Mouse (Mus musculus): ENCODE results near the gene Speer4f1. TPM values are rescaled to one million over a fixed set of nuclear protein-coding genes. Genes with fewer than 3 reads are reported as not detected.
"Not testable (repeated sequence)": the region's sequence is repeated elsewhere in the genome, so short reads cannot be mapped to it uniquely, and the experiment has no call there.

Speer4f1 gene
- polyA plus RNA-seq (2014; fragmentation: Nextera tagmentation; extraction: Ambion mirVana) = not detected in 2 replicates

GRCm38 (mm10) chr5:17475798-17476197, at the start of gene Speer4f1:
TSS of gene Speer4f1 (plus strand) at chr5:17476098.
- not testable (repeated sequence) for H3K4me3 ChIP-seq (ENCODE audit: low read depth, low read length); H3K36me3 ChIP-seq (ENCODE audit: control insufficient read depth, insufficient read depth, low read length); H3K4me2 ChIP-seq (ENCODE audit: low read length); H3K27ac ChIP-seq (ENCODE audit: low read depth); H3K4me1 ChIP-seq (replicated peaks; ENCODE audit: control insufficient read depth, insufficient read depth, low read length); H3K9me3 ChIP-seq (ENCODE audit: control insufficient read depth, low read length); H3K27me3 ChIP-seq (replicated peaks; ENCODE audit: control insufficient read depth, insufficient read depth, low read length); DNase-seq (ENCODE audit: low spot score); ATAC-seq (replicated peaks; ENCODE audit: low FRiP score, low TSS enrichment, low read depth); H3K9ac ChIP-seq (ENCODE audit: low read length)
- WGBS = 86% methylated on average over 1 of the region's 1 CpGs

- H3K27ac ChIP-seq (ENCODE audit: low read depth) = no peak overlapping the region
- ATAC-seq (replicated peaks; ENCODE audit: low FRiP score, low TSS enrichment, low read depth) (no peak), DNase-seq (ENCODE audit: low spot score) (no peak)
- H3K4me3 ChIP-seq (ENCODE audit: low read depth, low read length) = no peak overlapping the region
- 76% methylated on average over 1 of the region's 1 CpGs for WGBS
- H3K36me3 ChIP-seq (ENCODE audit: control insufficient read depth, insufficient read depth, low read length) = no peaks in the 10 kb centered on the region
- no peak overlapping the region for H3K4me2 ChIP-seq (ENCODE audit: low read length)
- H3K9me3 ChIP-seq (ENCODE audit: control insufficient read depth, low read length) = no peaks in the 10 kb centered on the region
- no peak overlapping the region for H3K9ac ChIP-seq (ENCODE audit: low read length)
- no peaks in the 10 kb centered on the region for H3K4me1 ChIP-seq (replicated peaks; ENCODE audit: control insufficient read depth, insufficient read depth, low read length)
- no peaks in the 10 kb centered on the region for H3K27me3 ChIP-seq (replicated peaks; ENCODE audit: control insufficient read depth, insufficient read depth, low read length)
Measured at GRCm38 (mm10) chr5:17426930-17427329, 49.0 kb upstream of the Speer4f1 start.

- Histone ChIP-seq H3K4me3 (ENCODE audit: low read depth, low read length) (no peak overlapping the region), H3K36me3 (ENCODE audit: control insufficient read depth, insufficient read depth, low read length) (no peaks in the 10 kb centered on the region), H3K4me1 (replicated peaks; ENCODE audit: control insufficient read depth, insufficient read depth, low read length) (no peaks in the 10 kb centered on the region), H3K4me2 (ENCODE audit: low read length) (no peak overlapping the region), H3K27ac (ENCODE audit: low read depth) (no peak overlapping the region), H3K9ac (ENCODE audit: low read length) (no peak overlapping the region), H3K9me3 (ENCODE audit: control insufficient read depth, low read length) (no peaks in the 10 kb centered on the region), H3K27me3 (replicated peaks; ENCODE audit: control insufficient read depth, insufficient read depth, low read length) (no peaks in the 10 kb centered on the region)
- 88% methylated on average over 3 of the region's 3 CpGs for WGBS
- DNase-seq (ENCODE audit: low spot score) = no peak
- ATAC-seq (replicated peaks; ENCODE audit: low FRiP score, low TSS enrichment, low read depth) = no peak
Measured at GRCm38 (mm10) chr5:17434721-17435120, 41.2 kb upstream of the Speer4f1 start.

GRCm38 (mm10) chr5:17436209-17436608, 39.7 kb upstream of the Speer4f1 start:
- no peaks in the 10 kb centered on the region for H3K27me3 ChIP-seq (replicated peaks; ENCODE audit: control insufficient read depth, insufficient read depth, low read length)
- H3K27ac ChIP-seq (ENCODE audit: low read depth) = no peak overlapping the region
- ATAC-seq (replicated peaks; ENCODE audit: low FRiP score, low TSS enrichment, low read depth) (no peak), DNase-seq (ENCODE audit: low spot score) (no peak)
- no peak overlapping the region for H3K9ac ChIP-seq (ENCODE audit: low read length)
- no peaks in the 10 kb centered on the region for H3K9me3 ChIP-seq (ENCODE audit: control insufficient read depth, low read length)
- H3K4me3 ChIP-seq (ENCODE audit: low read depth, low read length) = no peak overlapping the region
- no peaks in the 10 kb centered on the region for H3K36me3 ChIP-seq (ENCODE audit: control insufficient read depth, insufficient read depth, low read length)
- H3K4me1 ChIP-seq (replicated peaks; ENCODE audit: control insufficient read depth, insufficient read depth, low read length) = no peaks in the 10 kb centered on the region
- H3K4me2 ChIP-seq (ENCODE audit: low read length) = no peak overlapping the region
- 38% methylated on average over 2 of the region's 2 CpGs for WGBS

GRCm38 (mm10) chr5:17439487-17440102, 36.3 kb upstream of the Speer4f1 start:
- no peak for ATAC-seq (replicated peaks; ENCODE audit: low FRiP score, low TSS enrichment, low read depth)
- H3K36me3 ChIP-seq (ENCODE audit: control insufficient read depth, insufficient read depth, low read length) = no peaks in the 10 kb centered on the region
- no peak overlapping the region for H3K27ac ChIP-seq (ENCODE audit: low read depth)
- no peak overlapping the region for H3K4me3 ChIP-seq (ENCODE audit: low read depth, low read length)
- no peak overlapping the region for H3K9ac ChIP-seq (ENCODE audit: low read length)
- DNase-seq (ENCODE audit: low spot score) = no peak
- H3K4me2 ChIP-seq (ENCODE audit: low read length) = no peak overlapping the region
- no peaks in the 10 kb centered on the region for H3K27me3 ChIP-seq (replicated peaks; ENCODE audit: control insufficient read depth, insufficient read depth, low read length)
- no peaks in the 10 kb centered on the region for H3K9me3 ChIP-seq (ENCODE audit: control insufficient read depth, low read length)
- no peaks in the 10 kb centered on the region for H3K4me1 ChIP-seq (replicated peaks; ENCODE audit: control insufficient read depth, insufficient read depth, low read length)

GRCm38 (mm10) chr5:17454059-17454458, 21.8 kb upstream of the Speer4f1 start:
- no peak for DNase-seq (ENCODE audit: low spot score)
- 59% methylated on average over 5 of the region's 5 CpGs for WGBS
- ATAC-seq (replicated peaks; ENCODE audit: low FRiP score, low TSS enrichment, low read depth) = no peak
- no peaks in the 10 kb centered on the region for H3K4me1 ChIP-seq (replicated peaks; ENCODE audit: control insufficient read depth, insufficient read depth, low read length)
- no peaks in the 10 kb centered on the region for H3K36me3 ChIP-seq (ENCODE audit: control insufficient read depth, insufficient read depth, low read length)
- H3K4me3 ChIP-seq (ENCODE audit: low read depth, low read length) = no peak overlapping the region
- no peak overlapping the region for H3K27ac ChIP-seq (ENCODE audit: low read depth)
- H3K9ac ChIP-seq (ENCODE audit: low read length) = no peak overlapping the region
- no peaks in the 10 kb centered on the region for H3K9me3 ChIP-seq (ENCODE audit: control insufficient read depth, low read length)
- H3K27me3 ChIP-seq (replicated peaks; ENCODE audit: control insufficient read depth, insufficient read depth, low read length) = no peaks in the 10 kb centered on the region
- no peak overlapping the region for H3K4me2 ChIP-seq (ENCODE audit: low read length)

- DNase-seq (ENCODE audit: low spot score) (no peak), ATAC-seq (replicated peaks; ENCODE audit: low FRiP score, low TSS enrichment, low read depth) (no peak)
- no peaks in the 10 kb centered on the region for H3K9me3 ChIP-seq (ENCODE audit: control insufficient read depth, low read length)
- no peak overlapping the region for H3K27ac ChIP-seq (ENCODE audit: low read depth)
- no peak overlapping the region for H3K9ac ChIP-seq (ENCODE audit: low read length)
- no peaks in the 10 kb centered on the region for H3K36me3 ChIP-seq (ENCODE audit: control insufficient read depth, insufficient read depth, low read length)
- no peak overlapping the region for H3K4me2 ChIP-seq (ENCODE audit: low read length)
- H3K4me3 ChIP-seq (ENCODE audit: low read depth, low read length) = no peak overlapping the region
- 84% methylated on average over 6 of the region's 6 CpGs for WGBS
- H3K4me1 ChIP-seq (replicated peaks; ENCODE audit: control insufficient read depth, insufficient read depth, low read length) = no peaks in the 10 kb centered on the region
- no peaks in the 10 kb centered on the region for H3K27me3 ChIP-seq (replicated peaks; ENCODE audit: control insufficient read depth, insufficient read depth, low read length)
Measured at GRCm38 (mm10) chr5:17454952-17455586, 20.8 kb upstream of the Speer4f1 start.

GRCm38 (mm10) chr5:17456671-17457070, 19.2 kb upstream of the Speer4f1 start:
- Histone ChIP-seq H3K4me2 (ENCODE audit: low read length) (no peak overlapping the region), H3K36me3 (ENCODE audit: control insufficient read depth, insufficient read depth, low read length) (no peaks in the 10 kb centered on the region), H3K9ac (ENCODE audit: low read length) (no peak overlapping the region), H3K9me3 (ENCODE audit: control insufficient read depth, low read length) (no peaks in the 10 kb centered on the region), H3K4me1 (replicated peaks; ENCODE audit: control insufficient read depth, insufficient read depth, low read length) (no peaks in the 10 kb centered on the region), H3K27ac (ENCODE audit: low read depth) (no peak overlapping the region), H3K4me3 (ENCODE audit: low read depth, low read length) (no peak overlapping the region), H3K27me3 (replicated peaks; ENCODE audit: control insufficient read depth, insufficient read depth, low read length) (no peaks in the 10 kb centered on the region)
- ATAC-seq (replicated peaks; ENCODE audit: low FRiP score, low TSS enrichment, low read depth) = no peak
- 79% methylated on average over 3 of the region's 3 CpGs for WGBS
- DNase-seq (ENCODE audit: low spot score) = no peak

- ATAC-seq (replicated peaks; ENCODE audit: low FRiP score, low TSS enrichment, low read depth); H3K4me2 ChIP-seq (ENCODE audit: low read length); H3K9me3 ChIP-seq (ENCODE audit: control insufficient read depth, low read length); H3K4me1 ChIP-seq (replicated peaks; ENCODE audit: control insufficient read depth, insufficient read depth, low read length); H3K4me3 ChIP-seq (ENCODE audit: low read depth, low read length); H3K36me3 ChIP-seq (ENCODE audit: control insufficient read depth, insufficient read depth, low read length); H3K9ac ChIP-seq (ENCODE audit: low read length); DNase-seq (ENCODE audit: low spot score); H3K27ac ChIP-seq (ENCODE audit: low read depth); H3K27me3 ChIP-seq (replicated peaks; ENCODE audit: control insufficient read depth, insufficient read depth, low read length): not testable (repeated sequence)
- WGBS = 75% methylated on average over 4 of the region's 4 CpGs
Measured at GRCm38 (mm10) chr5:17468120-17468519, 7.8 kb upstream of the Speer4f1 start.
